Mouse (Mus musculus) retina, embryonic 14.5 days (tissue): Measurements from ENCODE around the gene Kcnc4.

Source experiments
- DNase-seq: peaks from one replicate; pipeline ENCODE4 v3.0.0-alpha.2; 2015; ENCODE audit warnings: low spot score

The Kcnc4 gene

DNA sequence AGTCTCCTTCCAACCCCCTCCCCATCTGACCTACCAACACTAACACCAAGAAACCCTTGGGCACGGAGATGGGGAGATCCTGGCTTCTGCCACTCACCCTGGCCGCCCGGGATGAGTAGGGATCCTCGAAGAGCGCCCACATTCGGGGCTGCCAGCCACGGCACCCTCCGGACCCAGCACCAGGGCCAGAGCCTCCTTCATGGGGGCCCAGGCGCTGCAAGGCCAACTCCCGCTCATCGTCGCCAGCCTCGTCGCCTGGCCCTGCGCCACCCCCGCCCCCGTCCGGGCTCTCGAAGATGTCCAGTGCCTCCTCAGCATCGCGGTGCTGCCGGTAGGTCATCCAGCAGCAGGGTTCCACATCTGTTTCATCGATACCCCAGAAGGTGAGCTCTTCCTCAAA is 1.2 kb downstream of the Kcnc4 start:
- DNase-seq: no peak

GRCm38 (mm10) chr3:107454280-107454679 is 5.1 kb downstream of the Kcnc4 start:
- DNase-seq: no peak

- DNase-seq: no peak
Measured at GRCm38 (mm10) chr3:107446822-107447221, 12.5 kb downstream of the Kcnc4 start.

DNA sequence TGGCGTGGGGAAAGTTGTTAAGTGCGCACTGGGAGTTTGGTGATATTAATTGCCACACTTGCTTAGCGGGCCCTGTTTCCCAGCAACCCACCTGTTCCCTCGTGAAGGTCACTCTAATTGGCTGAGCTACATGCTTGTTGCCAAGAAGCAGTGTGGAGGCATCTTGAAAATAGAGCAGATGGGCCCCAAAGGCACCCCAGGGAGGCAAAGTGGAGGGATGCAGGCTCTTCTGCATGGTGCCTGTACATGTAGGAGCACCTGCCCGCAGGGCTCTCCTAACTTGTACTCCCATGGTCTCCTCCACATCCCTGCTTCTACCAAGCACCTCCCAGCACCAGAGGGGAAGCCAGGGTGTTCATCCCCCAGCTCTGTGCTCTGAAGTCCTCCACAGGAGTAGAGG is 15.5 kb downstream of the Kcnc4 start:
- no peak for DNase-seq

DNA sequence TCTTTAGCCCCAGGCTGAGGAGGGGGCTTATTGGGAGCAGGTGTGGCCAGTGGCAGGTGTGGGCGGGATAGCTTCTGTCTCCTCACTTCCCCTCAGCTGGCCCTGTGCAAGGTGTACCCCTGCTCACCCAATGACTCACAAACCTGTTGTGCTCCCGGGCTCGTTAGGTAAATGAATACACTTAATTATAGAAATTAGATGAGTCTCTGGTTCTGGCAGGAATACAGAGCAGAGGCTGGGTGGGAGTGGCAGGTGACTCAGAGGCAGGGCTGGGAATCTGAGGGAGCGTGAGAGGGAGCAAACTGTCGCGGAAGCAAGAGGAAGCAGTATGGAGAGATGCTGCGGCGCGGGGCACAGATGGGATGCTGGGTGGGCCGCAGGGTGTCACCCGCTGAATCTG is 17.2 kb downstream of the Kcnc4 start:
- no peak for DNase-seq

GRCm38 (mm10) chr3:107441306-107441705 is 18.0 kb downstream of the Kcnc4 start:
- DNase-seq: no peak

- DNase-seq: no peak
Measured at GRCm38 (mm10) chr3:107439280-107439679, 20.1 kb downstream of the Kcnc4 start.

GRCm38 (mm10) chr3:107437666-107438065 is 21.7 kb downstream of the Kcnc4 start:
- no peak for DNase-seq

DNA sequence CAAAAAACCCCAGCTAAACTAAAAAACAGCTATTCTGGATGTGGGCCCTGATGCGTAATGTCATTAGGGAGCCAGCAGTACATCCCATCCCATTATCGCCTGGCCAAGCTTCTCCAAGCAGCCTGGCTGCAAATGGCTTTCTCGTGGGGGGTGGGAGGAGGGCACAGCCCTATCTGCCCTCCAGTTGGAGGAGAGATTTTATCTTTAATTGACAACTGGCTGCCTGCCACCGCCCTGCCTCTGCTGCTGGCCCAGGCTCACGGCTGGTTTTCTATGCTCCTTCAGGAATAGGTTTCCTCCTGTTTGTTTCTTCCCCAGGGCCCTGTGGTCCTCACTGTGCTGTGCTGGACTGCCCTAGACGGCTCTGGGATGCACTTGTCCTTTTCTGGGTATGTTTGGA is 22.9 kb downstream of the Kcnc4 start:
- no peak for DNase-seq

GRCm38 (mm10) chr3:107433614-107434013 is 25.7 kb downstream of the Kcnc4 start:
- no peak for DNase-seq

GRCm38 (mm10) chr3:107431268-107431667 is 28.1 kb downstream of the Kcnc4 start:
- peak; percentile 31 for DNase-seq

GRCm38 (mm10) chr3:107424258-107425041 is 34.9 kb downstream of the Kcnc4 start:
- DNase-seq: no peak

DNA sequence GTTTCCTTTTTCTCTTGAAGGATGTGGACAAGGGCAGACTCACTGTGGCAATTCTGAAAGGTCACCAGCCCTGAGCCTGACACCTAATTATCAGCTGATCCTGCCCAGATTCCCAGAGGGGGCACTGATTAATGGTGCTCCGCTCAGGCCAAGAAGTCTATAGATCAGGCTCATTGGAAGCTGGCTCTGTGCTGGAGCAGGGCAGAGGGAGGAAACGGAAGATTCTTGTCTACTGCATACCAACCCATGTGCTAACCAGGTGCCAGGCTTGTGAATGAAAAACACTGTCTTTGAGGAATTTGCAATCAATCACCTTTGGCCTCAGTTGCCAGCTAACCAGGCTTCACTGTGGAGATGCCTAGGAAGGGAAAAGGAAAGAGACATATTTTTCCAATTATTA is 39.2 kb downstream of the Kcnc4 start:
- no peak for DNase-seq

GRCm38 (mm10) chr3:107417287-107417644 is 42.1 kb downstream of the Kcnc4 start:
- no peak for DNase-seq

DNA sequence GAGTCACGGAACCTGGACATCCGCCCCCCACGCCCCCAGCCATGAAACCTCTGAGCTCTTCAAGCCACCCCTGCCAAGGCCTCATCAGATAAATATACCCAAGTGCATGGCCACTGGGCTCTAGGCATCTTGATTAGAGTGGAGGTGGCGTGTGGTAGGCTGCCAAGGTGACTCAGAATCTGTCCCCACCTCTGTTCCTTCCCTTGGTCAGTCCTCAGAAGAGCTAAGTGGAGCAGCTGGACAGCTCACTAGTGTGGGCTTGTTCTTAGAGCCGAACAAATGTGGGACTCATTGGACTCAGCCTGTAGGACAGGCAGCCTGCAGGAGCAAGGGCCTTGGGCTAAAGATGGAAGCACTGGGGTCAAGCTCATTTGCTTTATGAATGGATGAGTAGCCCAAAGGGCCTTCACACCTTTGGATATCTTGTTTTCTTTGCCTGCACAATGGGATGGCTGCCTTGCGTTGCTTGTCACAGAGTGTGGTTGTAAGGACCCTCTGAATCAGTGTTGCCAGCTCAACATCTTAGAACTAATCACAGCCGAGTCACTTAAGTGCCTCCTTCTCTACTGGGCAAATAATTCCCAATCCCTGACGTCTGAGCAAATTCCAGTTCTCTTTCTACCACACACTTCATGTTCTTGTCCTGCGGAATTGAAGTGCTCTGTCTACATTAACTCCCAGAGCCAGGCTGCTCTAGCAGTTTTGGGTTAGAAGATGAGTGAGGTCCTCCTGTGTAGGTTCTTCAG is 42.6 kb downstream of the Kcnc4 start:
- no peak for DNase-seq

- DNase-seq: peak; percentile 13
Measured at GRCm38 (mm10) chr3:107413093-107413492, 46.3 kb downstream of the Kcnc4 start.

GRCm38 (mm10) chr3:107412509-107412908 is 46.8 kb downstream of the Kcnc4 start:
- no peak for DNase-seq

GRCm38 (mm10) chr3:107411669-107412068 is 47.7 kb downstream of the Kcnc4 start:
- no peak for DNase-seq

DNA sequence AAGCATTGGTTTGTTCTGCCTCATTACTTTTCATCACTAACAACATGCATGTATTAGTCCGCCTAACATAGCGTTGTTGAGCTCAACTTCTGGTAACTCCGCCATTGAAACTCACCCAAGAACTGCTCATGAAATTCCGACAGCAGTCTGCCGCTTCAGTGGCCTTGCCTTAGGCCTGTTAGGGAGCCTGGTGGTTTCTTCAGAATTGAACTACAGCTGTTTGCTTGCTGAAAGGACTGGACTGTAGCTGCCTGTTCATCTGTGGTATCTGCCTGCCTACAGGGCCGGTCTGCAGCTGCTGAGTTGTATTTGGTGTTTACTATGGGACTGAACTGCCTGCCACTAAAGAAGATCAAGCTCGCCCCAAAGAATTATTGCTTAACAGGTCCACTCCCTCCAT is 58.0 kb downstream of the Kcnc4 start:
- DNase-seq: no peak

GRCm38 (mm10) chr3:107399991-107400640 is 59.2 kb downstream of the Kcnc4 start:
- DNase-seq: no peak

GRCm38 (mm10) chr3:107391198-107391597 is 68.2 kb downstream of the Kcnc4 start:
- DNase-seq: no peak
